Mouse (Mus musculus) lung, embryonic 14.5 days (tissue): ENCODE data around the gene Cdh23. TPM values are rescaled to one million over a fixed set of nuclear protein-coding genes. Genes with fewer than 3 reads are reported as not detected.

Source experiments
- ATAC-seq: fragments of 200-750 bp; cut with Nextera tagmentation; 2 replicates; pipeline ENCODE4 v1.8.0; 2017; ENCODE audit warnings: mild to moderate bottlenecking, moderate TSS enrichment, moderate library complexity; ENCODE audit not compliant: insufficient read depth
- DNase-seq: peaks from one replicate; pipeline ENCODE4 v3.0.0-alpha.2; 2015
- H3K27ac ChIP-seq: fragments of 300-500 bp; sonication (generic); 2 replicates; pipeline ENCODE4 v1.5.1; 2014; ENCODE audit warnings: low read depth, mild to moderate bottlenecking, moderate library complexity
- H3K27me3 ChIP-seq: fragments of 300-500 bp; sonication (generic); 2 replicates; pipeline ENCODE4 v1.6.1; 2014; ENCODE audit warnings: low read length, control low read depth; ENCODE audit not compliant: insufficient read depth
- H3K36me3 ChIP-seq: fragments of 300-500 bp; sonication (generic); 2 replicates; pipeline ENCODE4 v1.6.1; 2014; ENCODE audit warnings: control low read depth; ENCODE audit not compliant: insufficient read depth
- H3K4me1 ChIP-seq: fragments of 300-500 bp; sonication (generic); 2 replicates; pipeline ENCODE4 v1.6.1; 2014; ENCODE audit warnings: antibody characterized with exemption, control low read depth; ENCODE audit not compliant: insufficient read depth
- H3K4me2 ChIP-seq: fragments of 300-500 bp; sonication (generic); 2 replicates; pipeline ENCODE4 v1.6.1; 2014; ENCODE audit warnings: mild to moderate bottlenecking
- H3K4me3 ChIP-seq: fragments of 300-500 bp; sonication (generic); 2 replicates; pipeline ENCODE4 v1.5.1; 2014; ENCODE audit warnings: low read depth, low read length
- H3K9ac ChIP-seq: fragments of 300-500 bp; sonication (generic); 2 replicates; pipeline ENCODE4 v1.6.1; 2014
- H3K9me3 ChIP-seq: fragments of 300-500 bp; sonication (generic); 2 replicates; pipeline ENCODE4 v1.6.1; 2016; ENCODE audit warnings: low read depth, low read length, control low read depth
- CTCF ChIP-seq: IDR thresholded peaks from 2 replicates; pipeline ENCODE4 v1.5.1; 2016; ENCODE audit warnings: antibody characterized with exemption, low read depth
- WGBS: fragments of 180-500 bp; shearing (Covaris S2); extraction: QIAGEN DNeasy Blood & Tissue Kit; methylation state at CpG from one replicate; pipeline ENCODE4 v1.1.7; 2014; 5-methylcytosine and 5-hydroxymethylcytosine counted together
- polyA plus RNA-seq: library from polyadenylated mRNA; unstranded; fragments of >200 nt; fragmentation: Nextera tagmentation; extraction: Ambion mirVana; gene quantifications from 2 replicates; pipeline ENCODE4 v1.2.1, GENCODE M21; 2014

Gene Cdh23
- polyA plus RNA-seq, 1 experiment from 2014 or later, result 0.26 TPM

GRCm38 (mm10) chr10:60577920-60578737 is 118.2 kb downstream of the Cdh23 start:
- Histone ChIP-seq H3K4me1 (no peaks in the 10 kb centered on the region; the same call in 1 of the 2 replicates), H3K36me3 (no peaks in the 10 kb centered on the region), H3K4me3 (no peak overlapping the region), H3K4me2 (no peak overlapping the region), H3K9ac (no peak overlapping the region), H3K27me3 (no peaks in the 10 kb centered on the region), H3K9me3 (no peaks in the 10 kb centered on the region; the same call in 1 of the 2 replicates), H3K27ac (no peak overlapping the region)
- no peak for ATAC-seq
- DNase-seq, result no peak
- 81% methylated on average over 12 of the region's 12 CpGs for WGBS
- TF ChIP-seq CTCF, result no peak

- 23% methylated on average over 13 of the region's 13 CpGs for WGBS
- peak; percentile 85 for ATAC-seq
- Histone ChIP-seq H3K4me1 (no peaks in the 10 kb centered on the region; the same call in 1 of the 2 replicates), H3K27ac (no peak overlapping the region), H3K36me3 (no peaks in the 10 kb centered on the region), H3K4me3 (no peak overlapping the region), H3K9ac (no peak overlapping the region), H3K27me3 (no peaks in the 10 kb centered on the region), H3K9me3 (no peaks in the 10 kb centered on the region; the same call in 1 of the 2 replicates), H3K4me2 (no peak overlapping the region)
- TF ChIP-seq CTCF, result no peak
- DNase-seq, result peak; percentile 92
Measured at GRCm38 (mm10) chr10:60577125-60577919, 119.0 kb downstream of the Cdh23 start.

GRCm38 (mm10) chr10:60574851-60575250 is 121.4 kb downstream of the Cdh23 start:
- H3K27ac ChIP-seq, result no peak overlapping the region
- H3K27me3 ChIP-seq, result no peaks in the 10 kb centered on the region
- no peaks in the 10 kb centered on the region; the same call in 1 of the 2 replicates for H3K4me1 ChIP-seq
- no peak overlapping the region for H3K4me2 ChIP-seq
- H3K9ac ChIP-seq, result no peak overlapping the region
- TF ChIP-seq CTCF, result no peak
- 87% methylated on average over 3 of the region's 3 CpGs for WGBS
- H3K9me3 ChIP-seq, result no peaks in the 10 kb centered on the region; the same call in 1 of the 2 replicates
- ATAC-seq (no peak), DNase-seq (no peak)
- H3K4me3 ChIP-seq, result no peak overlapping the region
- H3K36me3 ChIP-seq, result no peaks in the 10 kb centered on the region

GRCm38 (mm10) chr10:60571491-60571890 is 124.8 kb downstream of the Cdh23 start:
- H3K9ac ChIP-seq, result no peak overlapping the region
- no peak for ATAC-seq

GRCm38 (mm10) chr10:60566369-60567037 is 129.8 kb downstream of the Cdh23 start:
- Histone ChIP-seq H3K9me3 (no peaks in the 10 kb centered on the region), H3K4me3 (no peak overlapping the region), H3K4me1 (no peaks in the 10 kb centered on the region), H3K4me2 (peak overlapping the region; percentile 43), H3K27ac (no peak overlapping the region), H3K9ac (no peak overlapping the region), H3K36me3 (no peaks in the 10 kb centered on the region), H3K27me3 (no peaks in the 10 kb centered on the region)
- peak; percentile 41 for DNase-seq
- no peak for ATAC-seq
- WGBS, result 42% methylated on average over 24 of the region's 24 CpGs
- TF ChIP-seq CTCF, result no peak

More at GRCm38 (mm10) chr10:60571491-60571890, 124.8 kb downstream of the Cdh23 start:
- H3K27me3 ChIP-seq, result no peaks in the 10 kb centered on the region
- H3K4me3 ChIP-seq, result no peak overlapping the region
- H3K36me3 ChIP-seq, result no peaks in the 10 kb centered on the region
- no peaks in the 10 kb centered on the region for H3K4me1 ChIP-seq
- 71% methylated on average over 4 of the region's 4 CpGs for WGBS
- no peak for DNase-seq
- no peaks in the 10 kb centered on the region for H3K9me3 ChIP-seq
- no peak for TF ChIP-seq CTCF
- no peak overlapping the region for H3K4me2 ChIP-seq
- H3K27ac ChIP-seq, result no peak overlapping the region

- Histone ChIP-seq H3K9me3 (no peaks in the 10 kb centered on the region), H3K36me3 (no peaks in the 10 kb centered on the region), H3K4me2 (no peak overlapping the region), H3K4me1 (no peaks in the 10 kb centered on the region), H3K9ac (no peak overlapping the region), H3K4me3 (no peak overlapping the region), H3K27me3 (no peaks in the 10 kb centered on the region), H3K27ac (no peak overlapping the region)
- no peak for TF ChIP-seq CTCF
- 70% methylated on average over 6 of the region's 6 CpGs for WGBS
- DNase-seq, result no peak
- ATAC-seq, result no peak
Measured at GRCm38 (mm10) chr10:60564136-60564535, 132.2 kb downstream of the Cdh23 start.
